Mouse (Mus musculus) olfactory bulb, adult 2 months (tissue): ENCODE results near the gene Zmynd8.

Source experiments
- CTCF ChIP-seq: fragments of 200-500 bp; IDR thresholded peaks from 2 replicates; pipeline ENCODE4 v1.5.1; 2012; ENCODE audit warnings: low read depth, mild to moderate bottlenecking, low read length, moderate library complexity; ENCODE audit not compliant: insufficient read depth
- POLR2A ChIP-seq: fragments of 200-500 bp; IDR thresholded peaks from 2 replicates; pipeline ENCODE4 v1.6.1; 2012; ENCODE audit warnings: mild to moderate bottlenecking, low read depth, low read length, moderate library complexity; ENCODE audit not compliant: insufficient read depth

GRCm38 (mm10) chr2:165818570-165818969 is 80.2 kb downstream of the Zmynd8 start:
- TF ChIP-seq CTCF (no peak), POLR2A (no peak)
